Mouse (Mus musculus) monocyte, adult 59 days (primary cell): Measurements from ENCODE around the gene Polr2m. TPM values are rescaled to one million over a fixed set of nuclear protein-coding genes. Genes with fewer than 3 reads are reported as not detected.

ENCODE experiments used
- total RNA-seq, 2 experiments: library from RNA; stranded (reverse); gene quantifications; one replicate each; pipeline ENCODE4 v1.2.4; 2023

Polr2m gene
- total RNA-seq: 10 to 100 TPM; 79.7 to 88.7 TPM

GRCm38 (mm10) chr9:71485475-71486094 is at the start of gene Polr2m:
Gene Polr2m, minus strand, starts transcription at chr9:71485935.

Other genes starting within 250 kb of the Polr2m start
- under 1 TPM in 1 of 2 experiments, not detected in 1; 0.34 TPM for gene Myzap, start 106.4 kb upstream of the Polr2m start, total RNA-seq